Mouse (Mus musculus): ENCODE measurements around the gene Jmjd4.
A peak's percentile ranks its signal among the peaks of the same experiment; 100 is the strongest.

Gene Jmjd4

GRCm38 (mm10) chr11:59471413-59472325, 21.8 kb downstream of the Jmjd4 start:
- no peak for DNase-seq (ENCODE audit: low spot score in 2 of 2)

GRCm38 (mm10) chr11:59472326-59472677, 22.5 kb downstream of the Jmjd4 start, which contains the start of gene Zfp867:
TSS of gene Zfp867 (minus strand) at chr11:59472474.
- DNase-seq (ENCODE audit: low spot score in 2 of 2) = peak; percentile 64 to 79

- DNase-seq (ENCODE audit: low spot score in 2 of 2) = no peak
These were observed 27.4 kb downstream of the Jmjd4 start for GRCm38 (mm10) chr11:59477240-59477639.

- peak in 1 of 2 experiments; percentile 21 for DNase-seq (ENCODE audit: low spot score in 2 of 2)
These were observed 33.4 kb downstream of the Jmjd4 start for GRCm38 (mm10) chr11:59483212-59483611.

GRCm38 (mm10) chr11:59485641-59486040, 35.8 kb downstream of the Jmjd4 start:
- no peak for DNase-seq (ENCODE audit: low spot score in 2 of 2)

GRCm38 (mm10) chr11:59486222-59486621, 36.4 kb downstream of the Jmjd4 start:
- no peak for DNase-seq (ENCODE audit: low spot score in 2 of 2)

GRCm38 (mm10) chr11:59496672-59497310, 46.9 kb downstream of the Jmjd4 start:
- no peak for DNase-seq (ENCODE audit: low spot score in 2 of 2)

GRCm38 (mm10) chr11:59497747-59498146, 47.9 kb downstream of the Jmjd4 start:
- DNase-seq (ENCODE audit: low spot score in 2 of 2) = no peak

GRCm38 (mm10) chr11:59501978-59502700, 52.3 kb downstream of the Jmjd4 start:
- DNase-seq (ENCODE audit: low spot score in 2 of 2) = no peak

GRCm38 (mm10) chr11:59505351-59505838, 55.5 kb downstream of the Jmjd4 start:
- peak; percentile 26 to 42 for DNase-seq (ENCODE audit: low spot score in 2 of 2)

- DNase-seq (ENCODE audit: low spot score in 2 of 2) = peak; percentile 41 to 45
These were observed 56.2 kb downstream of the Jmjd4 start for GRCm38 (mm10) chr11:59505839-59506712.

- DNase-seq (ENCODE audit: low spot score in 2 of 2) = no peak
These were observed 56.8 kb downstream of the Jmjd4 start for GRCm38 (mm10) chr11:59506713-59507074.
